Mouse (Mus musculus) retina, embryonic 14.5 days (tissue): ENCODE measurements at regions not wholly inside any gene's neighbourhood (a gene's known extent, or its start where the extent isn't known, plus 50 kb on each side); places are given as distances from the start of the nearest gene placed in this dataset.

ENCODE experiments used
- DNase-seq: peaks from one replicate; pipeline ENCODE4 v3.0.0-alpha.2; 2015; ENCODE audit warnings: low spot score

GRCm38 (mm10) chr6:98872334-98872733, 529.8 kb upstream of the Gm765 start:
- DNase-seq = peak; percentile 21

GRCm38 (mm10) chr6:98869772-98870171, 527.2 kb upstream of the Gm765 start:
- DNase-seq = no peak

- no peak for DNase-seq
Observed at GRCm38 (mm10) chr6:98864306-98864705, 521.8 kb upstream of the Gm765 start.

DNA sequence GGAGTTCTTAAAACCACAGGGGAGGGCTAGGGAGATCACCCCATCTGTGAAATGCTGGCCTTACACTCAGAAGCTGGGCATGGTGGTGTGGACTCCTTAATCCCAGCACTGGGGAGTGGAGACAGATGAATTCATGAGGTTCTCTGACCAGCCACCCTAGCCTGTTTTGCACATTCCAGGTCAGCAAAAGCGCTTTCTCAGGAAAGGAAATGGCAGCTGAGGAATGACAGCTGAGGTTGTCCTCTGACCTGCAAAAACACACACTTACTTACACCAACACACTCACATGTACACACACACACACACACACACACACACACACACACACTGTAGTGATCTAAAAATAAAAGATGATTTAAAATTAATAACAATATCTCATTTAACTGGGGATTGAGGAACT, 513.4 kb upstream of the Gm765 start:
- no peak for DNase-seq

GRCm38 (mm10) chr6:98850906-98851305, 508.4 kb upstream of the Gm765 start:
- DNase-seq = no peak

DNA sequence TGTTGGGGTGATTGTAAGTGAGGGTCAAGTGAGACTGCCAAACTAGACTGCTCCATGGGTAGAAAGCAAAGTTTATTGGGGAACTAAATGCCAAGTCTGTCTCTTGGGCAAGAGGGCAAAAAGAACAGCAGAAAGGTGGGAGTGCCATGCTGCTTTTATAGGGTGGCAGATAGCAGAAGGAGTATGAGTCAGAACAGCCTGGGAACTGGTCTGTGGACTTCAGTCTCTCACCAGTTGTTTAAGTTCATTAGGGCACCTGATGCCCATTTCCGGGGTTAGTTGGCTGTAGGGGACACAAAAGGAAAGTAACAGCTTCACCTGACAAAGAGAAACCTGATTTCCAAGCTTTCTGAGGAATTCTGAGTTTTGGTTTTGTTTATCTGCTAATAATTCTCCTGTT, 506.3 kb upstream of the Gm765 start:
- no peak for DNase-seq

DNA sequence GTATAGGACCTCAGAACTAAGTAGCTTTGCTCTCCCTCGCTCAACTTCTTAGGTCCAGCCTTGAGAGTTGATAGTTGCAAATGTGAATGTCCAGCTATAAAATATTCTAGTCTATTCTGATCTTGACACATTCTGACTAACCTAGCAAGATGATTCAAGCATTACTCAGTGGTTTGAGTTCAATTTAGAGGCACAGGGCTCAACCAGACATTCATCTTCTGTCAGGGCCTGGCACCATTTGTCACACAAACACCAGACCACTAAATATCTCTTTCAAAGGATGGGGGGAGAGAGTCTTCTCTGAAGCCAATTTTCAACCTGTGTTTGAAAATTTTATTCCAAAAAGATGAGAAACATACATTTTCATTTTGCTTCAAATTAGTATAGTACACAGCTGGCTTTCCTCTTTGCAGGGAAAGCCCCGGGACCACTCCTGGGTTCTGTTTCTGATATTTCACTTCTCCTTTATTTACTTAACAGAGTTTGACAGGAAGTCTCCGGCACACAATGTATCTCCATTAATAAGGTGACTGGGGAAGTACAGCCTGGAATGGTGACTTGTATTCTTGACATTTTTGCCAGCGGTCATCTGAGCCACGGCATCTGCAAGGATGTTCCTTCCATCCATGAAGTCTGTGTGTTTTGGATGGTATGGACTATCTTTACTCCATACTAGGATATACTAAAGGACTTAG, 503.6 kb upstream of the Gm765 start:
- no peak for DNase-seq

- DNase-seq = no peak
Observed at GRCm38 (mm10) chr6:98843598-98843997, 501.0 kb upstream of the Gm765 start.

GRCm38 (mm10) chr6:98842924-98843323, 500.4 kb upstream of the Gm765 start:
- no peak for DNase-seq

GRCm38 (mm10) chr6:98833922-98834321, 491.4 kb upstream of the Gm765 start:
- no peak for DNase-seq

- DNase-seq = no peak
Observed at GRCm38 (mm10) chr6:98830191-98830590, 487.6 kb upstream of the Gm765 start.

DNA sequence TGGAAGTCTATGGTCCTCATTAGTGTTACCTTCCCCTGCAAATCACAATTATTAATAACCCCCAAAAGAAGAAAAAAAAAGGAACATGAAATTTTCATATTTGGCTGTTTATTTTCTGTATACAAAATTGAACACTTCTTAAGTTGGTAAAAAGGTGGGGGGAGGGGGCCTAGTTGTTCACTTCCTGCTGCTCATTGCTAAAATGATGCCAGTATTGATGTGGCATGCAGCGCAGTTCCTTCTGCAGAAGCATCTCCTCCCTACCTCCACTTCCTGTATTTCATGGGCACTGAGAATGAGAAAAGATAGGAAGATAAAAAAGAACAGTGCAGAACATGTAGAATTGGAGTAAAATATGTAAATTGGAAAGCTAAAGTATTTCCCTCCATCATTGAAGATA, 465.5 kb upstream of the Gm765 start:
- DNase-seq = no peak

- DNase-seq = no peak
Observed at GRCm38 (mm10) chr6:98803384-98803949, 460.9 kb upstream of the Gm765 start.

DNA sequence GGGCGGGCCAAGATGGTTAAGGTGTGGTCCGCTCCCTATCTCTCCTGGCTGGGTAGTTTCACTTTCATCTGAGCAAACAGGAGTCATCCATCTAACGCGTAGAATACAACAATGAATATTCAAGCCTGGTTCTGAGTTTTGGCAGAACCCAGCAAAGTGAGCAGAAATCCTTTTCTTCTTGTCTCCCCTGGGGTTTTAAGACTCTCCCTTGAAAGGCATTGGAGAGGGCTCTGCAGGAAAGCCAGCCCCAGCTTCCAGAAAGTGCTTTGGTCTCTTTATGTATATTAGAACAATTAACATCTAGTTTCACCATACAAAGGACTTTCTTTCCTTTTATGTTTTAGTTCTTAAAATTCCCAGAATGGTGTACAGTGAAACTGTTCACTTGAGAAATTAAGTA, 458.5 kb upstream of the Gm765 start:
- DNase-seq = no peak

GRCm38 (mm10) chr6:98800040-98800439, 457.5 kb upstream of the Gm765 start:
- peak; percentile 32 for DNase-seq

GRCm38 (mm10) chr6:98797778-98798177, 455.2 kb upstream of the Gm765 start:
- DNase-seq = no peak

- no peak for DNase-seq
Observed at GRCm38 (mm10) chr6:98797373-98797772, 454.8 kb upstream of the Gm765 start.

DNA sequence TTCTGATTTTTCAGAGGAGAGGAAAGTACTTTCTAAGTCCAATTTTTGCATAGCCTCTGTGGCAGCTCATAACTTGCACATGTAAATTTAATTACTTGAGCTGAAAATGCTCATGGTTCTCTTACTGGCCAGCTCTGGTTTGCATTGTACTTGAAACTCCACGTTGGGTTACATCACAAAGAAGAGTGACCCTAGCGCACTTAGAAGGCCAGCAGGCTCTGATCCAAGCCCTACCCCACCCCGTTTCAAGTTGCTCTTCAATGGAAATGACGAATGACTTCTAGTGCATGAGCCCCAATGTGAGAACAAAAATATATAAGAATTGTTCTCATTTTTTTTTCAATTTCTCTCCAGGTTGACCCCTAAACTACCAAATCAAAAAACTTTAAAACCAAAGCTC, 454.1 kb upstream of the Gm765 start:
- DNase-seq = no peak

- no peak for DNase-seq
Observed at GRCm38 (mm10) chr6:98787422-98787821, 444.9 kb upstream of the Gm765 start.

- no peak for DNase-seq
Observed at GRCm38 (mm10) chr6:98782074-98782473, 439.5 kb upstream of the Gm765 start.

GRCm38 (mm10) chr6:98775780-98776179, 433.2 kb upstream of the Gm765 start:
- no peak for DNase-seq

DNA sequence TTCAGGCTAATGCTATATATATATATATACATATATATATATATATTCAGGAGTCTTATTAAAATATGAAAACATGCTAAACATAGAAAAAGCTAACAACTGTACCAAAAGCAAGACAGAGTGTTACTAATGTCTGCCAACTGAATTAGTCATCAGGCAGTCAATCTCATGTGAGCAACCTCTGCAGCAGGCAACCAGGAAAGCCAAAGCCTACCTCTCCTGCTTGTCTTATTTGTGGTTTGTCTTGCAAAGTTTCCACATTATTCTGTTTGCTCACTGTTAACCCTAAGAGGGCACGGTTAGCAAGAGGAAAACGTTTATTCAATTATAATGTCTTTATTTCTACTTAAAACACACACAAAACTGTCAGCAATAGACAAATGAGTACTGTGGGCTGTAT, 427.4 kb upstream of the Gm765 start:
- no peak for DNase-seq

DNA sequence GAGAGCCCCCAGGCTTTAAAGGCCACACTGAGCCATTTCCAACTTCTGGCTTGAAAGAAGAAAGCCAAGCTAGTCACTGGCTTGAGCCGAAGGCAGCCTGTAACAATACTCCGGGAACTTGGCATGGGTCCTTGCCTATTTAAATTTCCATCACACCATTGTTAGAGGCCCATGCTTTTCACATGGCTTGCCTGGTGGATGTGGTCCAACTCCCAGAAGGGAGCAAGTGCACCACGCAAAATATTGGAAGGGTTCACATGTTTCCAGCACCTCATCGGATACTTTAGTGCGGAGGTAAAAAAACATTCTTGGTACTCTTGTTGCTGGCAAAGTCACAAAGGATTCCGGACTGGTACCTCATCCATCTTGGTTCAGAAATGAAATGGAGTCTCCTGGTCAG, 426.8 kb upstream of the Gm765 start:
- no peak for DNase-seq

GRCm38 (mm10) chr6:98767858-98768336, 425.3 kb upstream of the Gm765 start:
- DNase-seq = peak; percentile 55
